In the genomic region with DNA sequence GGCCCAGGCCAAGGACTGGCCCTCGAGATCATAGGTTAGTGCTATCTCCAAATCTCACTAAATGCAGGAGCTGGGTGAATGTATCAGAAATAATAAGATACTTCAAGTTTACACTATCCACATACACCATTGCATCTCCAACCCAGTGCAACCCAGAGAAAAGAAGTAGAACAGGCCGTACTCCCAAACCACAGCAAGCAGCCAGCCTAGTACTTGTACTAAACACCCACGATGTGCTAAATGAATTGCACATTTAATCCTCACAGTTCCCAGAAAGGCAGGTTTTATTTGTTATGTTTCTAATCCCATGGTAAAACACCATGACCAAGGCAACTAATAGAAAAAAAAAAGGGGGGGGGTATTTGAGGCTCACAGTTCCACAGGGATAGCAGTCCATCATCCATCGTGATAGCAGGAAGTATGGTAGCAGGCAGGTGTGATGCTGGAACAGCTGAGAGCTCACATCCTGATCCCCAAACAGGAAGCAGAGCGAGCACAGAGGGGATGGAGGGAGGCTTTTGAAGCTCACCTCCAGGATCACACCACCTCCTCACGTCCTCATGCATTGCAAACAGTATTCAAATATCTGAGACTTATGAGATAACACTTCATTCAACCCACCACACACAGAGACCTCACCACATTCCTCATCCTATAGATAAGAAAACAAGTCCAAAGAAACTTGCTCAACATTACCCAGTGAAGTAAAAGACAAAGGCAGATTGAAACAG, we compare ENCODE assay signal across 26 mouse cellular contexts.
DNase-seq lines count a peak whose midpoint lies in the region; ATAC-seq and TF ChIP-seq lines count a peak whose summit lies in the region.
"Had no signal": no experiment of that assay in that cellular context is flagged by ENCODE, and none has a peak within 500 bp of the region (broad histone marks: within the 10 kb centered on the region; RNA-seq: fewer than 3 reads in every experiment).

No protein-coding gene starts in this region.

- no peaks in the 10 kb centered on the region for H3K9me3 ChIP-seq in hindbrain, embryonic 11.5 days (ENCODE audit: control insufficient read depth, low read length)
- H3K9me3 ChIP-seq: embryonic facial prominence, embryonic 13.5 days; embryonic facial prominence, embryonic 15.5 days; forebrain, embryonic 10.5 days; forebrain, embryonic 12.5 days; G1E had no signal

- no peaks in the 10 kb centered on the region for H3K36me3 ChIP-seq in heart, adult 2 months (ENCODE audit: control insufficient read depth, insufficient read depth, low read length)
- no peaks in the 10 kb centered on the region for H3K36me3 ChIP-seq in hindbrain, embryonic 11.5 days (ENCODE audit: control insufficient read depth, insufficient read depth, low read length)
- H3K36me3 ChIP-seq: embryonic facial prominence, embryonic 13.5 days; embryonic facial prominence, embryonic 15.5 days; forebrain, embryonic 10.5 days; forebrain, embryonic 12.5 days; G1E had no signal

- no peaks in the 10 kb centered on the region for H3K79me2 ChIP-seq in heart, adult 2 months (replicated peaks; ENCODE audit: control insufficient read depth, insufficient read depth, low read length)

- no peak overlapping the region for H3K4me3 ChIP-seq in heart, adult 2 months
- no peak overlapping the region for H3K4me3 ChIP-seq in hindbrain, embryonic 11.5 days (ENCODE audit: low read depth, low read length)
- H3K4me3 ChIP-seq: embryonic facial prominence, embryonic 13.5 days; embryonic facial prominence, embryonic 15.5 days; erythroblast, embryonic 14.5 days; forebrain, embryonic 10.5 days; forebrain, embryonic 12.5 days had no signal

- intact Hi-C loops in heart, adult 2 months (cut with DNase I) = no loop called here

- no peak overlapping the region for H3K9ac ChIP-seq in heart, adult 2 months (ENCODE audit: low read depth, low read length)
- H3K9ac ChIP-seq in hindbrain, embryonic 11.5 days (ENCODE audit: low read depth, low read length) = no peak overlapping the region
- H3K9ac ChIP-seq: embryonic facial prominence, embryonic 13.5 days; embryonic facial prominence, embryonic 15.5 days; forebrain, embryonic 12.5 days had no signal

- TF ChIP-seq POLR2A in heart, adult 2 months (IDR thresholded peaks at IDR 0.05; ENCODE audit: insufficient read depth, low read depth, low read length) = no peak

- DNase-seq in heart, adult 11 months = peak; percentile 59
- no peak for DNase-seq in heart, adult 2 months
- peak; percentile 50 for DNase-seq in layer of hippocampus, adult 9-11 months
- no peak for DNase-seq in layer of hippocampus, adult 9-10 months (ENCODE audit: low spot score)
- DNase-seq in hindbrain, embryonic 11.5 days (ENCODE audit: low spot score) = no peak
- no peak for DNase-seq in kidney, postnatal 14 days
- DNase-seq: adrenal gland, adult 8-10 months; adrenal gland, postnatal 14 days; adrenal gland, postnatal 36 days; cerebellum, adult 11-12 months; cerebellum, adult 2 months; cerebellum, adult 9-10 months; cerebellum, postnatal 10 days; cerebellum, postnatal 25 days; embryo, embryonic 11 days had no signal

- no peak for TF ChIP-seq CTCF in heart, adult 2 months (IDR thresholded peaks at IDR 0.05)

- no peaks in the 10 kb centered on the region for H3K27me3 ChIP-seq in heart, adult 2 months (ENCODE audit: control insufficient read depth, insufficient read depth, low read length)
- no peaks in the 10 kb centered on the region for H3K27me3 ChIP-seq in hindbrain, embryonic 11.5 days (ENCODE audit: control insufficient read depth, insufficient read depth, low read length)
- H3K27me3 ChIP-seq: embryonic facial prominence, embryonic 13.5 days; embryonic facial prominence, embryonic 15.5 days; forebrain, embryonic 12.5 days; Patski had no signal

- no peak overlapping the region for H3K4me2 ChIP-seq in hindbrain, embryonic 11.5 days (replicated peaks; ENCODE audit: low read depth, low read length)
- H3K4me2 ChIP-seq: embryonic facial prominence, embryonic 13.5 days; embryonic facial prominence, embryonic 15.5 days; forebrain, embryonic 12.5 days had no signal

- H3K27ac ChIP-seq in heart, adult 2 months = no peak overlapping the region
- H3K27ac ChIP-seq in hindbrain, embryonic 11.5 days (ENCODE audit: low read depth, low read length) = no peak overlapping the region
- H3K27ac ChIP-seq: embryonic facial prominence, embryonic 13.5 days; embryonic facial prominence, embryonic 15.5 days; forebrain, embryonic 10.5 days; forebrain, embryonic 12.5 days had no signal

- no peaks in the 10 kb centered on the region for H3K4me1 ChIP-seq in heart, adult 2 months (ENCODE audit: control insufficient read depth, insufficient read depth, low read length)
- H3K4me1 ChIP-seq in hindbrain, embryonic 11.5 days (replicated peaks; ENCODE audit: control insufficient read depth, insufficient read depth, low read length) = no peaks in the 10 kb centered on the region

- WGBS in heart, adult 2 months = 73% methylated on average over 6 of the region's 6 CpGs
- 70% methylated on average over 6 of the region's 6 CpGs for WGBS in hindbrain, embryonic 11.5 days

- no peak for TF ChIP-seq EP300 in heart, adult 2 months (IDR thresholded peaks at IDR 0.05; ENCODE audit: insufficient read depth, low read depth, low read length)

- 0 out of 2 replicates have a peak, but pooled peaks have one; percentile 21 for ATAC-seq in common myeloid progenitor, adult 5-6 weeks (replicated peaks; ENCODE audit: low read depth, poor library complexity, severe bottlenecking)
- no peak for ATAC-seq in hindbrain, embryonic 11.5 days (ENCODE audit: low FRiP score)
- ATAC-seq: activated CD4-positive, CD25-positive, alpha-beta regulatory T cell, adult 4 months; forebrain, embryonic 14.5 days; forebrain, embryonic 16.5 days; Patski had no signal

Comparison
In these comparisons a context has a peak if more than half of its experiments do, and no peak if none do; other contexts are left out.
1. DNase-seq: peak in heart, adult 11 months (single experiment) and layer of hippocampus, adult 9-11 months (single experiment); none in heart, adult 2 months (0 of 2), layer of hippocampus, adult 9-10 months (single experiment), hindbrain, embryonic 11.5 days (single experiment) and kidney, postnatal 14 days (single experiment).